Mouse (Mus musculus): Measurements from ENCODE around the gene Gabrb1. TPM values are rescaled to one million over a fixed set of nuclear protein-coding genes. Genes with fewer than 3 reads are reported as not detected.

Gabrb1 gene
- polyA plus RNA-seq, 1 experiment = not detected

DNA sequence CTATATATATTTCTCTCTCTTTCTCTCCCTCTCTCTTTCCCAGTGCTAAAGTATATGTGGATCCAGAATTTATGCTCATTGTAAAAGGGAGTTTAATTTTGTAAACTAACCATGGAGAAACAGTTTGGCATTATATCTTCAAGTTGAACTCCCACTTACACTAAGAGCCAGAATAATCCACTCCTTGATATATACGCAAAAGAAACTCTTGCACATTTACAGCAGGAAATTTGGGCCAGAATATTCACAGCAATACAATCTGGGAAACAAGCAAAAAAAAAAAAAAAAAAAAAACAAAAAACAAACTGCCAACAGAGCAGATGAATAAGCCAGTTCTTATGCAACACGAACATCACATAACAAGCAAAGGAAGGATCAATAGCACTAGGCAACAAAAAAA is 9.8 kb upstream of the Gabrb1 start:
- no peaks in the 10 kb centered on the region for H3K9me3 ChIP-seq (replicated peaks; ENCODE audit: control insufficient read depth, insufficient read depth, low read length, poor library complexity, severe bottlenecking)
- no peak overlapping the region for H3K27ac ChIP-seq (ENCODE audit: insufficient read depth, low read length)
- no peaks in the 10 kb centered on the region for H3K27me3 ChIP-seq (ENCODE audit: control insufficient read depth, insufficient read depth, low read length, poor library complexity, severe bottlenecking)
- no peak overlapping the region for H3K4me3 ChIP-seq (ENCODE audit: low read depth, low read length)
- TF ChIP-seq EP300 (IDR thresholded peaks at IDR 0.05; ENCODE audit: insufficient read depth, low read depth, low read length) = no peak
- no peak for TF ChIP-seq CTCF (IDR thresholded peaks at IDR 0.05; ENCODE audit: low read depth, low read length)
- TF ChIP-seq POLR2A (IDR thresholded peaks at IDR 0.05; ENCODE audit: insufficient read depth, low read length) = no peak
- no peaks in the 10 kb centered on the region for H3K4me1 ChIP-seq (ENCODE audit: control insufficient read depth, insufficient read depth, low read length)
- H3K9ac ChIP-seq (ENCODE audit: low read depth, poor library complexity, severe bottlenecking) = no peak overlapping the region
- H3K36me3 ChIP-seq (ENCODE audit: control insufficient read depth, insufficient read depth, low read length, poor library complexity, severe bottlenecking) = no peaks in the 10 kb centered on the region

DNA sequence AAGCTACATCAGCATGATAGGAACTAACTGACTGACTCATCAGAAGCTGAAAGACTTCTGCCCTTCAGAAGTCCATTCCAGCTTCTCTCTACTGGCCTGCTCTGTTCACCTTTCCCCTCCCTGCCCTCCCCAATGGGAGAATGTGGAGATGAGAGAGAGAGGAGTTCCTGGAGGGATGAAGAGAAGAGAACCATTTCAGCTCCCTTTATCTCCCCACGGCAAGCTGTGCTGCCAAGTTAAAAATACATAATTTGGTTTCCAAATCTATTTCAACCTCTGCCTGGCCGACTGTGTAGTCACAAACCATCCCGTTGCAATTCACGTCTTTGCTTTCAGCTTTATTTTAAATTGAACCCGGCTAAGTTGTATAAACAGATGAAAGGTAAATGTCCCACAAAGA is 3.9 kb upstream of the Gabrb1 start:
- Histone ChIP-seq H3K36me3 (ENCODE audit: control insufficient read depth, insufficient read depth, low read length, poor library complexity, severe bottlenecking) (no peaks in the 10 kb centered on the region), H3K4me1 (ENCODE audit: control insufficient read depth, insufficient read depth, low read length) (no peaks in the 10 kb centered on the region), H3K9me3 (replicated peaks; ENCODE audit: control insufficient read depth, insufficient read depth, low read length, poor library complexity, severe bottlenecking) (no peaks in the 10 kb centered on the region), H3K27ac (ENCODE audit: insufficient read depth, low read length) (no peak overlapping the region), H3K4me3 (ENCODE audit: low read depth, low read length) (no peak overlapping the region), H3K27me3 (ENCODE audit: control insufficient read depth, insufficient read depth, low read length, poor library complexity, severe bottlenecking) (peaks cover 7% of the 10 kb centered on the region), H3K9ac (ENCODE audit: low read depth, poor library complexity, severe bottlenecking) (no peak overlapping the region)
- TF ChIP-seq POLR2A (IDR thresholded peaks at IDR 0.05; ENCODE audit: insufficient read depth, low read length) (no peak), CTCF (IDR thresholded peaks at IDR 0.05; ENCODE audit: low read depth, low read length) (no peak), EP300 (IDR thresholded peaks at IDR 0.05; ENCODE audit: insufficient read depth, low read depth, low read length) (no peak)

GRCm38 (mm10) chr5:71656771-71657170 is 1.1 kb upstream of the Gabrb1 start:
- no peaks in the 10 kb centered on the region for H3K36me3 ChIP-seq (ENCODE audit: control insufficient read depth, insufficient read depth, low read length, poor library complexity, severe bottlenecking)
- no peak overlapping the region for H3K27ac ChIP-seq (ENCODE audit: insufficient read depth, low read length)
- TF ChIP-seq CTCF (IDR thresholded peaks at IDR 0.05; ENCODE audit: low read depth, low read length) = no peak
- TF ChIP-seq POLR2A (IDR thresholded peaks at IDR 0.05; ENCODE audit: insufficient read depth, low read length) = no peak
- TF ChIP-seq EP300 (IDR thresholded peaks at IDR 0.05; ENCODE audit: insufficient read depth, low read depth, low read length) = no peak
- peaks cover 8% of the 10 kb centered on the region for H3K27me3 ChIP-seq (ENCODE audit: control insufficient read depth, insufficient read depth, low read length, poor library complexity, severe bottlenecking)
- no peak overlapping the region for H3K9ac ChIP-seq (ENCODE audit: low read depth, poor library complexity, severe bottlenecking)
- H3K9me3 ChIP-seq (replicated peaks; ENCODE audit: control insufficient read depth, insufficient read depth, low read length, poor library complexity, severe bottlenecking) = no peaks in the 10 kb centered on the region
- no peak overlapping the region for H3K4me3 ChIP-seq (ENCODE audit: low read depth, low read length)
- H3K4me1 ChIP-seq (ENCODE audit: control insufficient read depth, insufficient read depth, low read length) = no peaks in the 10 kb centered on the region

GRCm38 (mm10) chr5:71658115-71658497 is 193 bp downstream of the Gabrb1 start, which contains the start of gene Gabra4:
Gene Gabra4 (minus strand): TSS chr5:71658308.
- no peak for TF ChIP-seq POLR2A (IDR thresholded peaks at IDR 0.05; ENCODE audit: insufficient read depth, low read length)
- TF ChIP-seq CTCF (IDR thresholded peaks at IDR 0.05; ENCODE audit: low read depth, low read length) = no peak

DNA sequence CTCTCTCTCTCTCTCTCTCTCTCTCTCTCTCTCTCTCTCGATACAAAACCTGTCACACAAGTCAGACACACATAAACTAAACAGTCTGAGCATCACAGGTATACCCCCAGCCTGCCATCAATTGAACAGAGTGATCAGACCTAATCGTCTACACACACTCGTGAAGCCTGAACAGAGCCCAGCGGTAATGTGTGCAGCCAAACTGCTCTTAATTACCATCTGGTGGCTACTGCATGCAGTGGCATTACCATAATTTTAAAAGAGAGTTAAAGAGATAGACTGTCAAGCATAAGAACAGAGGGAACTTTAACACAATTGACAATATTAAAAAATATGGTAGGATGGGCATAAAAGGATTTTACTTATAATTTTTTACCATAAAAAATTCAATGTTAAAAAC is 7.7 kb downstream of the Gabrb1 start:
- Histone ChIP-seq H3K36me3 (ENCODE audit: control insufficient read depth, insufficient read depth, low read length, poor library complexity, severe bottlenecking) (no peaks in the 10 kb centered on the region), H3K4me3 (ENCODE audit: low read depth, low read length) (no peak overlapping the region), H3K9ac (ENCODE audit: low read depth, poor library complexity, severe bottlenecking) (no peak overlapping the region), H3K9me3 (replicated peaks; ENCODE audit: control insufficient read depth, insufficient read depth, low read length, poor library complexity, severe bottlenecking) (no peaks in the 10 kb centered on the region), H3K27ac (ENCODE audit: insufficient read depth, low read length) (no peak overlapping the region), H3K27me3 (ENCODE audit: control insufficient read depth, insufficient read depth, low read length, poor library complexity, severe bottlenecking) (no peaks in the 10 kb centered on the region), H3K4me1 (ENCODE audit: control insufficient read depth, insufficient read depth, low read length) (no peaks in the 10 kb centered on the region)
- TF ChIP-seq EP300 (IDR thresholded peaks at IDR 0.05; ENCODE audit: insufficient read depth, low read depth, low read length) = no peak
- TF ChIP-seq CTCF (IDR thresholded peaks at IDR 0.05; ENCODE audit: low read depth, low read length) = no peak
- TF ChIP-seq POLR2A (IDR thresholded peaks at IDR 0.05; ENCODE audit: insufficient read depth, low read length) = no peak

More at GRCm38 (mm10) chr5:71658115-71658497, 193 bp downstream of the Gabrb1 start, which contains the start of gene Gabra4:
- Histone ChIP-seq H3K4me1 (ENCODE audit: control insufficient read depth, insufficient read depth, low read length) (no peaks in the 10 kb centered on the region), H3K36me3 (ENCODE audit: control insufficient read depth, insufficient read depth, low read length, poor library complexity, severe bottlenecking) (no peaks in the 10 kb centered on the region), H3K27ac (ENCODE audit: insufficient read depth, low read length) (no peak within 1 kb of the TSS), H3K4me3 (ENCODE audit: low read depth, low read length) (peak within 1 kb of the TSS; percentile 70), H3K27me3 (ENCODE audit: control insufficient read depth, insufficient read depth, low read length, poor library complexity, severe bottlenecking) (peaks cover 8% of the 10 kb centered on the region), H3K9me3 (replicated peaks; ENCODE audit: control insufficient read depth, insufficient read depth, low read length, poor library complexity, severe bottlenecking) (no peaks in the 10 kb centered on the region), H3K9ac (ENCODE audit: low read depth, poor library complexity, severe bottlenecking) (peak within 1 kb of the TSS; percentile 18)

DNA sequence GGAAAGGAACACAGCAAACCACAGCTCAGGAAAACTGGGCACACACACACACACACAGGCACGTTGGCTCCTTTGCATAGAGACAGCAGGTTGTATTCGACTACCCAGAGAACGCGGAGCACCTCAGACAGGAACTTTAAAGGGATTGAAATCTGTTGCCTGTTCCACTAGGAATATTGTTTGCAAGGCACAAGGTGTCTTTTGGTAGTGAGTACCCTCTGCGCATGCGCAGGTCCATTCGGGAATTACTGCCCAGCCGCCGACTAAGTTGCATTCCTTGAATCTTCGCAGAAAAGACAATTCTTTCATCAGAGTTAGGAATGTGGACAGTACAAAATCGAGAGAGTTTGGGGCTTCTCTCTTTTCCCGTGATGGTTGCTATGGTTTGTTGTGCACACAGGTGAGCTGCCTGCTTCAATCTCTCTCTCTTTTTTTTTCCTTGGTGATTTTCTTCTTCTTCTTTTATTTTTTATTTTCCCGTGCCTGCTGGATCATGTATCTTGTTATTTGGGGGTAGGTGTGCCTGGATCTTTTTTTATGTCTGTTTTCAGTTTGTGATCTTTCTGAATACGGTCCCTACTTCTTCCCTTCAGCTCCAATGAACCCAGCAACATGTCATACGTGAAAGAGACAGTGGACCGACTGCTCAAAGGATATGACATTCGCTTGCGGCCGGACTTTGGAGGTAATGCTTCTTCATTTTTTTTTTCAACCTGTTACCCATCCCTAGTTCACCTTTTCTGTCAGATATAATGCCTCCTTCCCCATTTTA is 42.0 kb downstream of the Gabrb1 start:
- H3K9me3 ChIP-seq (replicated peaks; ENCODE audit: control insufficient read depth, insufficient read depth, low read length, poor library complexity, severe bottlenecking) = no peaks in the 10 kb centered on the region
- H3K27me3 ChIP-seq (ENCODE audit: control insufficient read depth, insufficient read depth, low read length, poor library complexity, severe bottlenecking) = peaks cover 3% of the 10 kb centered on the region; the same call in 1 of the 2 replicates
- H3K4me3 ChIP-seq (ENCODE audit: low read depth, low read length) = no peak overlapping the region
- H3K27ac ChIP-seq (ENCODE audit: insufficient read depth, low read length) = no peak overlapping the region
- no peaks in the 10 kb centered on the region for H3K36me3 ChIP-seq (ENCODE audit: control insufficient read depth, insufficient read depth, low read length, poor library complexity, severe bottlenecking)
- no peaks in the 10 kb centered on the region for H3K4me1 ChIP-seq (ENCODE audit: control insufficient read depth, insufficient read depth, low read length)
- TF ChIP-seq CTCF (IDR thresholded peaks at IDR 0.05; ENCODE audit: low read depth, low read length) (no peak), POLR2A (IDR thresholded peaks at IDR 0.05; ENCODE audit: insufficient read depth, low read length) (no peak), EP300 (IDR thresholded peaks at IDR 0.05; ENCODE audit: insufficient read depth, low read depth, low read length) (no peak)
- H3K9ac ChIP-seq (ENCODE audit: low read depth, poor library complexity, severe bottlenecking) = no peak overlapping the region
